Mouse (Mus musculus) E14TG2a.4 (cell line): ENCODE data around the gene Nfam1.
"Not testable (repeated sequence)": the region's sequence is repeated elsewhere in the genome, so short reads cannot be mapped to it uniquely, and the experiment has no call there.

Source experiments
- CTCF ChIP-seq: conservative IDR thresholded peaks from 2 replicates; pipeline ENCODE4 v1.5.1; 2014; ENCODE audit warnings: low read length
- NANOG ChIP-seq: IDR thresholded peaks from 2 replicates; pipeline ENCODE4 v1.6.1; 2014; ENCODE audit warnings: borderline replicate concordance, low read length, mixed read lengths

- TF ChIP-seq CTCF, NANOG: not testable (repeated sequence)
Observed at GRCm38 (mm10) chr15:83045565-83045964, 12.5 kb upstream of the Nfam1 start.
